Mouse (Mus musculus) kidney, postnatal 4 days (tissue): ENCODE results near the gene Tcl1b5.

Source experiments
- DNase-seq, 2 experiments: peaks; one replicate each; pipeline ENCODE4 v3.0.0; 2021; ENCODE audit warnings: mixed read lengths in 2 of 2

Gene Tcl1b5

GRCm38 (mm10) chr12:105209231-105209630, 33.1 kb downstream of the Tcl1b5 start:
- no peak for DNase-seq

GRCm38 (mm10) chr12:105217101-105217760, 41.1 kb downstream of the Tcl1b5 start:
- DNase-seq, result no peak

- DNase-seq, result no peak
These were observed 46.6 kb downstream of the Tcl1b5 start, which contains the start of gene Tcl1 for GRCm38 (mm10) chr12:105222601-105223319. Gene Tcl1 (minus strand): TSS chr12:105222793.

- DNase-seq, result no peak
These were observed 48.6 kb downstream of the Tcl1b5 start for GRCm38 (mm10) chr12:105224621-105225320.
